Mouse (Mus musculus) layer of hippocampus, adult 9-10 months (tissue): Measurements from ENCODE around the gene Bpifb3.

Experiments
- DNase-seq: peaks from one replicate; pipeline ENCODE4 v3.0.0; 2022; ENCODE audit warnings: low spot score

Gene Bpifb3

GRCm38 (mm10) chr2:153917930-153918329, at the start of gene Bpifb3:
Gene Bpifb3 (plus strand): TSS chr2:153918230.
- no peak for DNase-seq

- DNase-seq = no peak
Measured at GRCm38 (mm10) chr2:153870984-153871383, 47.0 kb upstream of the Bpifb3 start, which contains the start of gene Sun5. Gene Sun5 (minus strand): TSS chr2:153871084.

GRCm38 (mm10) chr2:153874745-153875144, 43.3 kb upstream of the Bpifb3 start, which contains the start of gene Bpifb2:
Gene Bpifb2 (plus strand): TSS chr2:153875045.
- DNase-seq = no peak

GRCm38 (mm10) chr2:153899111-153899510, 18.9 kb upstream of the Bpifb3 start:
- no peak for DNase-seq

GRCm38 (mm10) chr2:153900088-153900487, 17.9 kb upstream of the Bpifb3 start, which contains the start of gene Bpifb6:
Gene Bpifb6 (plus strand): TSS chr2:153900388.
- no peak for DNase-seq

GRCm38 (mm10) chr2:153902726-153903125, 15.3 kb upstream of the Bpifb3 start:
- no peak for DNase-seq

- no peak for DNase-seq
Measured at GRCm38 (mm10) chr2:153906626-153907025, 11.4 kb upstream of the Bpifb3 start.

GRCm38 (mm10) chr2:153914151-153914550, 3.9 kb upstream of the Bpifb3 start:
- DNase-seq = peak; percentile 29

- DNase-seq = no peak
Measured at GRCm38 (mm10) chr2:153921246-153921645, 3.2 kb downstream of the Bpifb3 start.

- DNase-seq = no peak
Measured at GRCm38 (mm10) chr2:153929871-153930413, 11.9 kb downstream of the Bpifb3 start.

- DNase-seq = no peak
Measured at GRCm38 (mm10) chr2:153931125-153931524, 13.1 kb downstream of the Bpifb3 start.

GRCm38 (mm10) chr2:153933311-153933710, 15.3 kb downstream of the Bpifb3 start:
- no peak for DNase-seq

GRCm38 (mm10) chr2:153935348-153935747, 17.3 kb downstream of the Bpifb3 start:
- DNase-seq = no peak

GRCm38 (mm10) chr2:153937843-153938242, 19.8 kb downstream of the Bpifb3 start, which contains the start of gene Bpifb4:
Gene Bpifb4 (plus strand): TSS chr2:153938212.
- no peak for DNase-seq

GRCm38 (mm10) chr2:153943537-153943936, 25.5 kb downstream of the Bpifb3 start:
- DNase-seq = peak; percentile 58

- DNase-seq = no peak
Measured at GRCm38 (mm10) chr2:153944567-153944966, 26.5 kb downstream of the Bpifb3 start.

GRCm38 (mm10) chr2:153952897-153953296, 34.9 kb downstream of the Bpifb3 start:
- DNase-seq = peak; percentile 73

- no peak for DNase-seq
Measured at GRCm38 (mm10) chr2:153953836-153954235, 35.8 kb downstream of the Bpifb3 start.

- DNase-seq = peak; percentile 16
Measured at GRCm38 (mm10) chr2:153962821-153963331, 44.8 kb downstream of the Bpifb3 start.

GRCm38 (mm10) chr2:153963334-153963733, 45.3 kb downstream of the Bpifb3 start:
- no peak for DNase-seq

GRCm38 (mm10) chr2:153970221-153970620, 52.2 kb downstream of the Bpifb3 start:
- DNase-seq = no peak

GRCm38 (mm10) chr2:153974582-153974981, 56.6 kb downstream of the Bpifb3 start, which contains the start of gene Bpifa6:
Gene Bpifa6 (plus strand): TSS chr2:153974945.
- no peak for DNase-seq
